Mouse (Mus musculus) lung, postnatal 0 days (tissue): Measurements from ENCODE around the gene Zfp609.

Experiments
- CTCF ChIP-seq: IDR thresholded peaks from 2 replicates; pipeline ENCODE4 v1.5.1; 2016; ENCODE audit warnings: antibody characterized with exemption, mild to moderate bottlenecking
- EP300 ChIP-seq: IDR thresholded peaks from 2 replicates; pipeline ENCODE4 v1.6.1; 2016; ENCODE audit warnings: antibody characterized with exemption, mild to moderate bottlenecking, control low read depth

GRCm38 (mm10) chr9:65811784-65812183 is 15.6 kb downstream of the Zfp609 start:
- TF ChIP-seq CTCF = no peak
- TF ChIP-seq EP300 = no peak
